Mouse (Mus musculus): ENCODE data around the gene Gpd1l.

Gpd1l gene

DNA sequence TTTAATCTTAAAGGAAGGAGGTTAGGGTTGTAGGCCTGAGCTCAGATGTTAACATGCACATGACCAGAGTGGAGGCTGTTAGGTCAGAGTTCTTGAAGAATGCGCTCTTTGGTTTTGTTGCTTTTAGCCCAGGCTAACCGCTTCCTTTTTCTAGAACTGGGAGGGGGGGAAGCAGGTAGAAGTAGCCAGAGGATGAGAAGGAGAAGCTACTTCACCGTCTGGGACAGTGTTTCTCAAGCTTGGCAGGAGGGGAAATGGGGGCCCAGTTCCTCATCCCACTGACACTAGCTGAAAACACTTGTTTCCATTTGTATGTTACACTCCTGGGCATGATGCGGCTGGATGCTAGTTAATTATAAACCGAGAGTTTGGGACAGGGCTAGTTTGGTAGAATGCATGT, 8.2 kb downstream of the Gpd1l start:
- no peak for DNase-seq

DNA sequence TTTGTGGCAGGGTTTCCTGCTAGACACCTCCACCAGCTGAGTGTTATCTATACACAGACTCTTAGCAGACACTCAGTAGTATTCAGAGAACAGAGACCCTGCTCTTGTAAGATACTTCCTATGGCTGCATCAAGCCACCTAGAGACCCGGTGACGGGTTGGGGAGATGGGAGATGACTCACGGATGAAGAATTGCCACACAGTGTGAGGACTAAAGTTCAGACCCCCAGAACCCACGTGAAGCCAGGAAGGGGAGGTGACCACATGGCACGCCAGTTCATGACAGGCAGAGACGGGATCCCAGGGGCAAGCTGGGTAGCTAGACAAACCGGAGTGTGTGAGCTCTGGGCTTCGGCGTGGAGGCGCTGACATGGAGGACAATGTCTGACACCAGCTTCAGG, 8.7 kb downstream of the Gpd1l start:
- DNase-seq, result no peak

DNA sequence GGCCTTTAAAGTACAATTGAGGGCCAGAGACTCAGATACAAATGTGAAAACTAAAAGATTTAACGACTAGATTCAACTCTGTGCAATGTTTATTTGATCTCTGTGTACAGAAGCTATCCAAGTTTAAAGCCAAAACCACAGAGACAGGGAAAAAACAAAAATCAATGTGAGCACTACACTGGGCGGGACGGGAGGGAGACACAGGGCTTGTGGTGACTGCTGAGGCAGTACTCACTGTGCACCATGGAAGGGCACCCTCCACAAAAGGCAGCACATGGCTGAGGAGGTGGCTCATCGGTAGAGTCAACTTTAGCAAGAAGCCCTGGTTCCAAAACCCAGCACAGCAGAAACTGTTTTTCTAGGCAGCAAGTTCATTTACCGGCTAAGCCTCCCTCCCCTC, 9.3 kb downstream of the Gpd1l start:
- no peak for DNase-seq

GRCm38 (mm10) chr9:114922209-114922608, 11.6 kb downstream of the Gpd1l start:
- no peak for DNase-seq

- peak; percentile 39 to 42 for DNase-seq
These were observed 12.3 kb downstream of the Gpd1l start for GRCm38 (mm10) chr9:114921352-114922081.

DNA sequence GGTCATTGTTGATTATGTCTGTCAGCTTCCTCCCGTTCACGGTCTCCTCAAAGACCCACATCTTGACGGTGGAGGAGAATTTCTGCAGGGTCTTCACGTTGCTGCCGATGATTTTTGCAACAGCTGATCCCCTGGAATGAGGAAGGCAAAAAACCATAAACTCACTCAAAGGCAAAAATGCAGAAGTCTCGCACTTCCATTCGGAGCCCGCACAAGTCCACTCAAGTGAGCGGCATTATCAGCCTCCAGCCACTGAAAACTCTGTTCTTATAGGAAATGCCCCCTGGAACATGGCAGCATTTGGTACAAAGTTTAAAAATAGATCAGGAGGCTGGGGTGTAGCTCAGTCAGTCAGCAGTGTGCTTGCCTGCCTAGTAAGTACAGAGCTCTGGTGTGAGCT, 13.2 kb downstream of the Gpd1l start:
- DNase-seq, result no peak

DNA sequence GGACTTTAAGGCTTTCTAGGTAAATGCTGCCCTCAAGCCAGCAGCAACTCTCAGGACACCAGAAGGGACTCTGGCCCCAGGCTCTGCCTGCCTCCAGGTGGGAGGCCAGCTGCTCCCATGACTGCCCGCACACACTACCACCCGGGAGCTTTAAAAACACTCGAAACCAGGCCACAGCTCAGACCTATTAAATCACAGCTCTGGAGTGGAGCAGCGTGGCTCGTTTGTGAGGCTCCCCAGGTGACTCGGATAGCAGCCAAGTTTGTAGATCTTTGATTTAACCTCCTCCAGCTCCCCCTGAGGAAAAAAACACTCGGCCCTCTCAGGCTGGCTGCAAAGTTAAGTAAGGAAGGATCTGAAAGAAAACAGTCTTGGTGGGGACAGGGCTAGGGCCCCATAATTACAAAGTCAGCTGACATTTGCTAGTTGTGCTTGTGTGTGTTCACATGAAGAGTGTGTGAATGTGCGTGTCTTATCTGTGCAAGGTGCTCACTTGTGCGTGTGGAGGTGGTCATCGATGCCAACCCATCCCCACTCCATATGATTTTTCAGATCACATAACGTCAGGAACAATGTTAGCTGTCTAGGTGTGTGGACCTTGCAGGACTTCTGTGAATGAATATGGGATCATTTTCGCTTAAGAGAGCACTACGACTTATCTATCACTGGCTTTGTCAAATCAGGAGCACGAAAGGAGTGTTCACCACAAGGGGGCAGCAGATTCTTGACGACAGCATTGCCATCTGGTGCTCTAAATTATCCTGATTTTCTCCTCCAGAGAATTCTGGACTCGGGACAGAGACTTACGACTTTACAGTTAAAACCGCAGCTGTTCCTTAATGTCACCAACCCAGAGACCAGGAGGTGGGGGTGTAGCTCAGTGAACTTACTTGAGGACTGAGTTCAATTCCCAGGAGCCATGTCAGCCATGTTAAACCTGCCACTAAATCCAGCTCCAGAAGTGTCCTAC, 20.8 kb downstream of the Gpd1l start:
- peak; percentile 89 to 91 for DNase-seq

GRCm38 (mm10) chr9:114907509-114907908, 26.3 kb downstream of the Gpd1l start:
- no peak for DNase-seq

- DNase-seq, result no peak
These were observed 37.9 kb downstream of the Gpd1l start for GRCm38 (mm10) chr9:114895919-114896318.

DNA sequence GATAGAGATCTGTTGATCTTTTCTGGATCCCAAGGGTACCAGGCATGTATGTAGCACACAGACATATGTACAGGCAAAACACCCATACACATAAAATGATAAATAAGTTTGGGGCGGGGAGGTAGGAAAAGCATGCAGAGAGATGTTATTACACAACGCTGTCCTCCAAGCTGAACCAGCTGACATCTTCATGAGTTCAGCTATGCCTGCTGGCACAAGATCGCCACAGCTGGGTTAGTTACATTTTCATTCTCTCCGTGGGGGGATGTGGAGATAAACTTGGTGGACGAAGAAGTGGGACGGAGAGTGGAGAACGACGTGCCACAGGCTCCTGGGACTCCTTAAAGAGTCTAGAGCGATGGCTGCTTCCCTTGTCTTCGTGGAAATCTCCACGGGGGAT, 40.8 kb downstream of the Gpd1l start:
- DNase-seq, result no peak

GRCm38 (mm10) chr9:114890377-114890776, 43.4 kb downstream of the Gpd1l start:
- DNase-seq, result no peak

GRCm38 (mm10) chr9:114888856-114889407, 44.9 kb downstream of the Gpd1l start:
- no peak for DNase-seq

- DNase-seq, result peak in 1 of 2 experiments; percentile 10
These were observed 46.1 kb downstream of the Gpd1l start for GRCm38 (mm10) chr9:114887699-114888098.

DNA sequence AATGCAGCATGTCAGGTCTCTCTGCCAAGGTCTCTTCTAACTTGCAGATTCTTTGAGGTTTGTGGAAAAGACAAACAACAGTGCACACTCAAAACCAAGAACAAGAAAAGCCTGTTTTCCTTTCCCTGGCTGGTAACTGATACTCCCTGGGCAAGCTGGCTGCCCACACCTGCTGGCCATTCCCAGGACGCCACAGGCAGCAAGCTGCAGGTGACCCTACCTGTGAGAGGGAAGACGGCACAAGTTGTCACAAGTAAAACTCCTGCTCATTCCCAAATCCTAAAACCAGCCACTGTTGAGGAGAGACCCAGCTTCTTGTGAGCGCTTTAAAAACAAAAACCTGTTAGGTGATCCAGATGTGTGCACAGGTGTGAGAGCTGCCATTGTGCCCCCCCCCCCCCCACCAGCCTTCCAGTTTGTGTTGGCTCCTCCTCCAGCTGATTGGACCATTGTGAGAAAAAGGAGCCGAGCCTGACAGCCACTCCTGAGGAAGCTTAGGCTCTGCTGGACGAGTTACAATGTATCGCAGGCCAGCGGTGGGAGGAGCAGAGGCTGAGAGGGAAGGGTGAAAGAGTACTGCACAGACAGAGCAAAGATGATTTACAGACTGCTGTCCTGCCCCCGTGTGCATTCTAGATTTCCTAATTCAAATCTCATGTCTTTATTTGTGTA, 47.7 kb downstream of the Gpd1l start:
- DNase-seq, result no peak

DNA sequence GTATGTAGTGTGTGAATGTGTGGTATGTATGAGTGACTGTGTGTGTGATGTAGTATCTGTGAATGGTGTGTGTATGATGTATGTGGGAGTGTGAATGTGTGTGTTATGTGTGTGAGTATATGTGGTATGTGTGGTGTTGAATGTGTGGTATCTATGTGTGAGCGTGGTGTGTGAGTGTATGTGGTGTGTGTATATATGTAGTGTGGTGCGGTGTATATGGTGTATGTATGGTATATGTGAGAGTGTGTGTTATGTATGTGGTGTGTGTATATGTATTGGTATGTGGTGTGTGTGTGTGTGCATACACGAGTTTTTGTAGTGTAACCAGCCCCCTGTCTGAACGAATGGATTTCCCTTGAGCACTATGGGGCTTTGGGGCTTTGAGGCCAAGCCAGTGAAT, 48.2 kb downstream of the Gpd1l start:
- DNase-seq, result no peak

DNA sequence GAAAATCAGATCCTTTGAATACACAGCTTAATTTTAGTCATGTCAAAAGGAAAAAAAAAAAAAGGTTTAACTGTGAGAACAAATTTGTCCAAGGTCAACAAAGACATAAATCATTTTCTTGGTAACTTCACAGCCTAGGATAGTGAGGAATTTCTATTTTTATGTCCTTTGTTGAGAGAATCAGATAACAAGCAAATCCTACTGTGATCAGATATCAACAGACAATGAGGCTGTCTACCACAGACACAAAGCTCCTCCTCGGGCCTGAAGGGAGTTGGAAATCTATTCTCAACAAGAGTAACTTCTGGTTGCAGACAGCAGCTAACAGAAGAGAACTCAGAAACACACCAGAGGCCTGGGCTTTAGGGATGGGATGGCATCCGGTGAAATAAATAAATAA, 51.8 kb downstream of the Gpd1l start:
- DNase-seq, result no peak

DNA sequence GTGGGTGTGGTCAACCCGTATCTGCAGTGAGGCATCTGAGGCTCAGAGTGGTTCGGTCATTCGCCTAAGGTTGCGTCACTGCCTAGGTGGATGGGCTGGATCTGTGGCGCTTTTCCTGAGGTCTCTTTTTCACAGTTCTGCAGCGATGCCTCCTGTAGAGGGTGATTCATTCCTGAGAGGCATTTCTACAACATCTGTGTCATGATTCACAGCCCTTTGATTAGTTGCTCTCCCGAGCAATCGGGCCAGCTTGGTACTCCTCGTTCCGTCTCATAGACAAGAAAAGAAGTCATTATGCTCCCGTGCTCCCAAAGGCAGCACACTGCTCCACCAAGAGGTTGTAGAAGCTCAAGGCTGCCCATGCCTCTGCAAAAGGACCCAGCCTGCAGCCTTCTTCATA, 78.5 kb downstream of the Gpd1l start:
- DNase-seq, result no peak

GRCm38 (mm10) chr9:114854686-114855085, 79.1 kb downstream of the Gpd1l start:
- DNase-seq, result no peak

DNA sequence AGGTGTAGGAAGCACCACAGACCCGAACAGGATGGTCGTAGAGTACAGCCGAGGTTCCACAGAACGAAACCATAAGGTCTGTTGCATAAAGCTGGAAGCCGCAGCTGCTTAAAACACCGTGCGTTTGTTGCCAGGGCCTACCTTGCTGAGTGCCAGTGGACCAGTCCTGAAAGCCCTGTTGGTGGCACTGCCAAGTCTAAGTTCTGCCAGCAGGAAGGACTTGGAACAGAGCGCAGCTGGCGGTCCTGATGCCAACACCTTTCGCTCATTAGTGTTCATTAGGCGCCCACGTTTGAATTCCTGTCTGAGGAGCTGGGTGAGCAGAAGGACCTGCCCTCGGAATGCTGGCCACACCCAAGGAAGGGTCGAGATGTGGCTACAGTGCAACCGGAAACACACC, 80.5 kb downstream of the Gpd1l start:
- no peak for DNase-seq

DNA sequence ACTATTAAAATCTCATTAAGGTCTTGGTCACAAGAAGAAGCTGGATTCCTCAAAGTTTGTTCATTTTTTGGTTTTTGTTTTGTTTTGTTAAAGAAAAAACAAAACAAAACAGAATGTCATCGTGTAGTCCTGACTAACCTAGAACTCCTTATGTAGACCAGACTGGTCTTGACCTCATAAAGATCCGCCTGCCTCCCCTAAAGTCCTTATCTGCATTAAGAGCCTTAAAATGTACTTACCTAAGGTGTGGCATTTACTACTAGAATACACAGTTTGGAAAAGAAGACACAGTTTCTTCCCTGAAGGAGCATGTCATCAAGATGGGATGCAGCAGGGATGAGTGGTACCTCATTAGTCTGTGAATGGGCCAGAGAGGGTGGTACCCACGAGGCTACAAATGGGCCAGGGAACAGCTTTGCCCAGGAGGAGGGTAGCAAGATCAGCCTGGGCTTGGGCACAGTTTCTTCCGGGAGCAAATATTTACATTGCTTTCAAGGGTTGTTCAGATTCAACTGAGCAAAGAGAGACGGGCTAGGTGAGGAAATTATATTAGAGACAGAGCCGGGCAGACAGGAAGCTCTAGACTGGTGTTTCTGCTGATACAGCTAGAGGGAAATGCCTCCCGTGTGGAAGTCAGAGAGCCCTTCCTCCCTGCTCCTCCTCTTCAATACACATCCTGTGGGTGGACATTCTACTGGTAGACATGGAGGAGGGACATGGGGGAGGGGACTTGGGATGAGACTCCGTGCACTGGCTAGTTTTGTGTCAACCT, 82.2 kb downstream of the Gpd1l start:
- DNase-seq, result no peak
